Mouse (Mus musculus): ENCODE measurements at regions not wholly inside any gene's neighbourhood (a gene's known extent, or its start where the extent isn't known, plus 50 kb on each side); places are given as distances from the start of the nearest gene placed in this dataset.

DNA sequence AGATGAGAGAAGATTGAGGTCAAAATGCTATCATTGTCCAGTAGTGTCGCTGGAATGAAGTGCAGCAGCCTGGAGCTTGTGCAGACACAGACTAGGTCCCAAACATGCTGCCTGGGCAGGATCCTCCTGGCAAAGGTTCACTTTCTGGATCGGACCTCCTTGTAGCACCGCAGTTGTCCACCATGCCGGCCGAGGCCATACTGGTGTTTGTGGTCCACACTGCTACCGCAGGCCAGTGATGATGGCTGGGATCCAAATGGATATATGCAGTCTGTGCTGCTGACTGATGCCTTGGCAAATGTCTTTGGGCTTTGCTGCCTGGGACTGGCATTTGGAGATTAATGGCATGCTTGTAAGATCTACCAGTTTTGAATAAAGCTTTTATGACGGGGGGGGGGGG lies 174.5 kb upstream of the Tas2r134 start:
- in situ Hi-C loops (cut with MboI, MseI) = no loop called here

DNA sequence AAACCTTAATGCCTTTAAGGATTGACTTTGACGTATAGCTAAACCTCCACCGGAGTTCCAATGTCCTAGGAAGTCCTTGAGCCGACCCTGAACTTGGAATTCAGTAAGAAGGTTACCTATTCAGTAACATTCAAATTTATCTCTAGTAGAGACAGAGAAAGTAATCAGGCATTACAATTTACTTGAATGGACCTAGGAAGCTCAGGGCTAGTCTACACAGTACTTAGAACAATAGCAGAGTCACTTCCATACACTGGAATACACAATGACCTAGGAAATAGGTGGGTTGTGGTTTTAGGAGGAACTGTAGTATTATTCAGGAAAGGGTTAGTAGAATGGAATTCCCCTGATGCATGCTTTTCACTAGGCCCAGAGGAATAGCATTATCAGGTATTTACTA lies 179.2 kb upstream of the Tas2r134 start:
- in situ Hi-C loops (cut with MboI, MseI) = no loop called here

DNA sequence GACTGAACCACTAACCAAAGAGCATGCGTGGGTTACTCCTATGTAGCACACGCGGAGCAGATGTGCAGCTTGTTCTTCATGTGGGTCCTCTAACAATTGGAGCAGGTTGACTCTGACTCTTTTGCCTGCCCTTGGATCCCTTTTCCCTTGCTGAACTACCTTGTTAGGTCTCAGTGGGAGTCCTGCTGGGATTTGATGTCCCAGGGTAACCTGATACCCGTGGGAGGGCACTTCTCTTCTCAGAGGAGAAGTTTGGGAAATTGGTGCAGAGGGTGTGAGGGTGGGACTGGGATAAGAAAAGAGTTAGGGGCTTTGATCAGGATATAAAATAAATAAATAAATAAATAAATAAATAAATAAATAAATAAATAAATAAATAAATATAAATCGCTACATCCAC lies 179.7 kb upstream of the Tas2r134 start:
- in situ Hi-C loops (cut with MboI, MseI) = no loop called here

DNA sequence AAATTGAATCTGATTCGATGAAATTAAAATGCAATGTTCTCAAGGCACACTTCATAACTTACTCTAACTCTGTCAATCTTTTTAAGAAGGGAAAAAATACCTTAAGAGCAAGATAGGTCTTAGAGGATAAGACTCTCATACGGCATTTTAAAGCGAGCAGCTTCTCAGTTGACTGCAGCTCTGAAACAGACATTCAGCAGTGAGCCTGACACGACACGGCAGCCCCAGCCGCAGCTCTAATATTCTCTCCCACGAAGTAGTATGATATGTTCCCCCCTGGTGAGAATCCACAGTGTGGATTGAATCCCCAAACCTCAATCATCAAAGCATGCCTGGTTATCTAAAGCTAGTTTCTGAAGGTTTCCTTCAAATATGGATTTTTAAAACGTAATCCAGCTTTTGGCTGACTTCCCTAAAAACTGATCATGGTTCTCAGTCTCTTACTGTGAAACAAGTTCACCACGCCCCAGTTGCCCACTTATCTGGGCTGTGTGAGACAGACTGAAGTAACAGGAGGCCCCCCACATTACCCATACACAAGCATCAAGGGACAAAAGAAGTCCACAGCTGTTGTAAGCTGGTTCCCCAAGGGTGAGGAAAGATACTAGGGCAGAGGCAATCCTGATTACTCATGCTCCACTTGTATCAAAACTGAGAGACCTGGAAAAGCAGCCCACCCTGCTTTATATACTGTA lies 182.8 kb upstream of the Tas2r134 start:
- in situ Hi-C loops (cut with MboI, MseI) = no loop called here

DNA sequence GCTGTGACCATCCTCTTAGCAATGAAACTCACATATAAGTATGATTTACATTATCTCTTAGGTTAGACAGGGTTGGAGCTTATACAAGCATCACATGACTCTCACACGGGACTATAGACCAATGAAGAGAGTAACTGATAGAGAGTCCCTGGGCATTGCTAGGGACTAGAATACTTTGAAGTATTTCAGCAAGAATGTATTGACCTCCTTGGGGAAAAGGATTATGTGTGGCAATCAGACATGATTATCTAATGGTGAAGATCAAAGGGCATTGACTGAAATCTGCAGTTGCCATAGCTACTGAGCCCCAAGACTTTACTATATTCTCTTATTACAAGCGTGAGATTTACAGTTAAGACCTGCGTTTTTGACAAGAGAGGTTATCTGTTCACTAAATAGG lies 183.4 kb upstream of the Tas2r134 start:
- in situ Hi-C loops (cut with MboI, MseI) = no loop called here

DNA sequence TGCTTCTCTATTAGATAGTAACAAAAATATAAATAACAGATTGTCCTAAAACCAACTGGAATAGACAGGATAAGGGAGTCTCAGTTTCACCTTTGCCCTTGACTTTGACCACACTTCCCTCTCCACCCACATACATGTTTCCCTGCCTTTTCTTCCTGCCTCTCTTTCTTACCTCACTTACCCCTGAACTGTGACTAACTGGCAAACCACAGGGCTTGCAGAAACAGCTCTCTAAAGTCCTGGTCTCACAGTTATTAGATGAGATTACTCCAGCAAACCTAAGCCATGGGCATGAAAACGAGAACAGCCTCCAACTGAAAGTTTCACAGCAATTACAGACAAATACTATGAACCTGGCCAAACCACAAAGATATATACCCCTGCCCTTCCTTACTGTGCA lies 188.3 kb upstream of the Tas2r134 start:
- in situ Hi-C loops (cut with MboI, MseI) = no loop called here

DNA sequence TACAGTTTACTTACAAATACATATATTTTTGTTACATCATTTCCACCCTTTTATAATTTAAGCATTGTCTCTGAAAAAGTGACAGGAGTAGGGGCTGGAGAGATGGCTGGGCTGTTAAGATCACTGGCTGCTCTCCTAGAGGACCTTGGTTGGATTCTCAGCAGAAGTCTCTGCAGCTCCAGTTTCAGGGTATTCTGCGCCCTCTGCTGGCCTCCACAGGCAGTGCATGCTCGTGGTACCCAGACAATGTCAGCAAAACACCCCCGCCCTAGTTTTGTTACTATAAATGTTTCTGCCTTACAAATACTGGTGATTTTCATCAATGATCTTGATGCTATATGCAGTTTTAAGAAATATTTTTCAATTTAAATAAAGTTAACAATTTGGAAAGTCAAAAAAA lies 190.7 kb upstream of the Tas2r134 start:
- in situ Hi-C loops (cut with MboI, MseI) = no loop called here

DNA sequence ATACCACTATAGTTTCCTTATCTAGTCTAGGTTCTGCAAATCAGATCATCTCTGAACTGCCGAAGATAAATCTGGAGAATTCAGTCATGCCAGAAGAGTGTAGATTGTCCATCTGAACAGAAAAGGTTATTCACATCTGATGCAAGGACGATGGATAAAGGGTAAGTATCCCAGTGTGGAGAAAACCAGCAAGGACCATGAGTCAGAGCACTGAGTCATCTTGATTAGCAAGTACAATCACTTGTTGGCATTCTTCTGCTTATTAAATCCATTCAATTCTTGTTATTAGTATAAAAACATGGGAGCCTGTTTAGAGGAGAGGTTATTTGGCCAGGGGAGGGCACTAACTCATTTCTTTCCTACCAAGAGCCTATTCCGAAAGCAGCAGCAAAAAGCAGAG lies 195.7 kb upstream of the Tas2r134 start:
- in situ Hi-C loops (cut with MboI, MseI) = no loop called here

DNA sequence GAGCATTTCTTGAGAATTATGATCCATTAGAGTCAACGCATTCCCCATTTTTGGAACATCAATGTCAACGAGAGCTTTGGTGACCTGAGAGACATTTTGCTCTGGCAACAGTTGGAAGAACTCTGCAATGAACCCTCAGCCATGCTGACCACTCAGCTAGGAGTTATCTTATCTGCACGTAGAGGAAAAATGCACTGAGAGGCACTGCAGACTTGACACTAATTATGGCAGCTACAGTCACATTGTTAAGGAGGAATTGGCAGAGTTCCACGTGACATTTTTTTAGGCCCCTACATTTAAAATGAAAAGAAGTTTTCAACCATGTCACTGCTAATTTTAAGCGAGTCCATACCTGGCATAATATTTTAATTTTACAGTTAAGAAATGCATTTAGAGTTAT lies 197.6 kb upstream of the Tas2r134 start:
- in situ Hi-C loops (cut with MboI, MseI) = no loop called here

DNA sequence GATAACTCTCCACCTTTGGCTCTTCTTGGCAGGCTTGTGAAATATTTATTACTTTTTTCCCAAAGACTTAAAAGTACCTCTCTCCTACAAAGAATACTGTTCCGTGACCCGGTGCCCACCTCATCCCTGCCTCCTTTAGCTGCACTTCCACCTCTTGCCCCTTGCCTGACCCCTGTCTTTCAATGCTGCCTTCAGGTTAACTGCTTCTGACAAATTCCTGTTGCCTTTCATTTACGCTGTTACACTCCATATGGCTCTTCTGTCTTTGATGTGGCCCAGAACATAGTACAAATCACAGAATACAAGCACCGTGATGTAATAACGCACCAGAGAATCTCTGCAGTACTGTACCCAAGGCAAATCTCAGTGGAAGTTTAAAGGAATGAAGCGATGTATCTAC lies 204.9 kb upstream of the Tas2r134 start:
- in situ Hi-C loops (cut with MboI, MseI) = loop anchor here (25.0 kb wide), 1 partner anchor 1860 kb away; no protein-coding TSS in a partner anchor

DNA sequence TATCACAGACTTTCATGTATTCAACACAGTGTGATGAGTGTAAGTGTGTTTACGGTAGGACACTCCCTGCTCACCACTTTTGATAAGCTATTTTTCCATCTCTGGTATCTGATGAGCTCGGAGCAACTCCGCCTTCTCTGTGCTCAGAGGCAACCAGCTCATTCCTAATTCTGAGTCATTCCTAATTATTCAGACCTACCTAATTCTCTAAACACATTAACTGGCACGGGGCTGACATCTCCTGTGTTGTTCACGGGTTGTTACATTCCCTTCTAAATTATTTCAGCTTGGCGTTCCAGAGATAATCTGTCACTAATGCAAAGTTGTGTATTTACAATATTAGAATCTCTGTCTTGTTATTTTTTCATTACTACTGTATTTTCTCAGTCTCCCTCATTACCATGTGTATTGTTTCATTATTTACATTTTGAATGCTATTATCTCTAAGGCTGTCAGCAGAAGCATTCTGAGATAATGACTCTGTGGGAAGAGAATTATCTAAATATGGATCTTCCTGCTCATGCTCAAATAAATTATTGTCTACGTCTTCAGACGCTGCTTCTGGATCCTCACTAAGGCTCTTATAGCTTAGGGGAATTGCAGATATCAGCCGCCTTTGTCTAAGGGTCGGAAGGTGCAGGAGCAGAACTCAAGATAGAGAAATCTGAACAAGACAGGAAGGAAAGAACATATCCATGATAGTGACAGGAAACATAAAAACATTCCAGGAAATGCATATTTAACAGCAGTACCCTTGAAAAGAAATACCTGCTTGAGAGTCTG lies 209.2 kb upstream of the Tas2r134 start:
- in situ Hi-C loops (cut with MboI, MseI) = loop anchor here (25.0 kb wide), 1 partner anchor 1856 kb away; no protein-coding TSS in a partner anchor

DNA sequence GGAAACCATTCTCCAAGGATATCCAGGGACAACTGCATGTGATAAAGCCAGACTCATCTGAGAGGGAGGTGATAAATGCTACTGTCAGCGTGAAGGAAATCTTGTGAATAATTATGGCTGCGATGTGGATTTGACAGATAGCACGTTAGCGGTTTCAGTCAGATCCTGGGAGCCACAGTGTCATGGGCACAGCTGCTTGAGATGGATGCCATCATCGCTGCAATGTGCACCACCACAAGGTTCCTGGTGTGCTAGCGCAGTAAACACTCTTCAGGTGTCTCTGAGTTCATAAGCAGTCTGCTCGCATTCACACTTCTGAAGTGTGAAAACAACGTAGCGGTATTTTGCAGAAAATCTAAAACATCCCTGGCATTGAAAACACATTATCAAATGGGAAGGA lies 238.9 kb upstream of the Tas2r134 start:
- in situ Hi-C loops (cut with MboI, MseI) = no loop called here

DNA sequence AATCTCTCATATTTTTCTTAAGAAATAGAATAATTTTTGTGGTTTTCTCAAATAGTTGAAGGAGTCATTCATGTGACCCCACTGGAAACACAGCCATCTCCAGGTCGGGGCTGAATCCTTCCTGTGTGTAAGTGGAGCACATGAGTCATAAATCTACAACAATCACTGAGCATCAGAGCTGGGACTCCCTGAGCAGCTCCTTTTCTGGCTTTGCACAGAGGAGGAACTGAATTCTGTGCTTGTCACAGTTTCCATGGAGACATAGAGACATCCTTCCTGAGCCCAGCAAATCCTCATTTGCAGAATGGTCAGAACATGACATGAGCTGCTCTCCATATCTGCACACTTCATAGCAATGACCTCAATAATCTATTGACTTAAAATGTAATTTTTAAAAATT lies 238.2 kb upstream of the Rnd3 start:
- in situ Hi-C loops (cut with MboI, MseI) = no loop called here

DNA sequence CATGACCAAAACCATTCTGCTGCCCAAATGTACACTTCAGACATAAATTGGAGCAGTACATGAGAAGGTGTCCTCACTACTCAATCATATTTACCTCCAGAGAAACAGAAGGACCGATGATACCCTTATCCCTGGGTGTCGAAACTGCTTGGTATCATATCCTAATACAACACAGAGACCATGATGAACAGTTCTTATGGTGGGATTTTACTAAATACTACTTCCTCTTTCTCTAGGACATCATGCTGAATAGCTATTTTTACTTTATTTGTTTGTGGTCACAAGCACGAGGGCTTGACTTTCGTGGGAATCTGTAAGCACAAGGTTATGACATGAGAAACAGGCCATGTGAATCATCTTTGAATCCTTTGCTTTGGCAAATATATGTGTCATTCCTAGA lies 227.7 kb upstream of the Rnd3 start:
- in situ Hi-C loops (cut with MboI, MseI) = no loop called here

DNA sequence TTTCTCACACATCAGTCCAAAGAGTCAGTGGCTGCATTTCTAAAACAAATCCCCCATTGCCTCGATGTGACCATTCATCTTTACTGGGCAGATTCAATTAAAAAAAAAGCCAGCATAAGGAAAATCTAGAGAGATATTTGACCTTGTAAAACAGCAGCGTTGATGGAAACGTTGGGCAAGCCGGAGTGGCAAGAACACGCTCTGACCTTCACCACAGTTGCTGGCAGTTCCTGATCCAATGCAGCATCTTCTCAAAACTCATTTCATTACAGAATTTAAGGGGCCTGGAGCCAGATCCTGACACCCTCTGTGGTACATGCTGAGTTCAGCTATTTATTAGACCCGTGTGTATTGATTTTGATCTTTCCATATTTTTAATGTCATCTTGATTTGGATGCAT lies 225.7 kb upstream of the Rnd3 start:
- in situ Hi-C loops (cut with MboI, MseI) = no loop called here

DNA sequence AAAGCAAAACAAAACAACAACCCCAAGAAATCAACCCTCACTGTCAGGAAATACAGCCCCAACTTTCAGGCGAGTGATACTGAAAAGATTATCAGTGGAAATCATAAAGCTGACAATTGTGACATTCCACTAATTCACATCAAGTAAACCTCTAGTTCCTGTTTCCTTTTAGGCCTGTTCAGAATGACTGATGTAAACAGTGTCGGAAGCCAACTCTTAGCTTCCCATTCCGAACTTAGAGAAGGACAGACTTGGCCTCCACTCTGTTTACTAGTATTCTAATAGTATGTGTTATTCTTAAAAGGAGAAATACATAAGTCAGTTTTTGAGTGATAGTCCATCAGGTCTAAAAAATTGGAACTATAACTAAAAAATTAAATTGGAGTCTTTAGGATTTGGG lies 223.9 kb upstream of the Rnd3 start:
- in situ Hi-C loops (cut with MboI, MseI) = no loop called here

DNA sequence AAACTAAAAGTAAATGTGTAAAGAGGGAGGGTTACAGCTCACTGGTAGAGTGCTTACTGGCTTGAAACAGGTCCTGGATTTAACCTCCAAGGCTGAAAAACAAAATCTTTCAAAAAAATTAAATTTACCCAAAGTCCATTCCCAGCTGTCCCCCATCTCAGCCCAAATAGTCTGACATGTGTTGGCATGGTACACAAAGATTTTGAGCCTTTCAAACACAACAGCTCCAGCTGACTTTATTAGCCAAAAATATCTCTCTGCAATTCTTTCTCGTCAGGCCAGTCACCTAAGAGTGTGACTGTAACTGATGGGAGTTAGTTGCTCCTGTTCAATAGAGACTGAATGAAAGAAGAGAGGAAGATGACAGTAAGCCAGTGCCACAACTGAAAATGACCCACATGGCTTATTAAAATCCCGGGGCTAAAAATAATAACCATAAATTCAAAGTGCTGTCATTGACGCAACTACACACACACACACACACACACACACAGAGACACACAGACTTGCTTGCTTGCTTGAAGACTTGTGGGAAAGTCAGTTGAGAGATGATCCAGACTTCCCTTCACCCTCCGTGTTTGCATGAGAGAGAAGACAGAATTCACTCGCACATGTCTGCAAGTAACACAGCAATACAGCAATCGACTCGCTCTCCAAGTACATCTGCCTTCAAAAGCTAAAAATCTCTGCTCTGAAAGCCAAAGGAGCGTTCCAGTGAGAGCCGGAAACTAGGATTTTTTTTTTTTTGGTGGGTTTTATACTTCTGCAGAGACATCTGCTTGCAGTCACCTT lies 214.1 kb upstream of the Rnd3 start:
- in situ Hi-C loops (cut with MboI, MseI) = no loop called here

DNA sequence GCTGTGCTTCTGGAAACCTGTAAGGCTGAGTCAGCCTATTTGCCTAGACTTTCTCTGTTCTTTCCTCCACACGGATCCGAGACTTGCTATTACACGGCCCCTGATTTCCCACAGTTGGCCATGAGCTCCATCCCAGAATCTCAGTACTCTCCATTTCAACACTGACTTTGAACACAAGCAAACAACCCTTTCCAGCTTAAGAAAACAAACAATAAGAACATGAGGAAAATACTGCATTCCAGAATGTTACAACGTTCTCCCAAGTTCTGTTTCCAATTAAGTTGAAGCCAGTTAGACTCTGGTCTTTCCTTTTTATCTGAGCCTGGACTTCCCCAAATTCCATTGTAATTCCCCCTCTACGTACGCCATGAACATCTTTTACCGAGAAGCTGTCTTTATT lies 206.4 kb upstream of the Rnd3 start:
- in situ Hi-C loops (cut with MboI, MseI) = no loop called here

DNA sequence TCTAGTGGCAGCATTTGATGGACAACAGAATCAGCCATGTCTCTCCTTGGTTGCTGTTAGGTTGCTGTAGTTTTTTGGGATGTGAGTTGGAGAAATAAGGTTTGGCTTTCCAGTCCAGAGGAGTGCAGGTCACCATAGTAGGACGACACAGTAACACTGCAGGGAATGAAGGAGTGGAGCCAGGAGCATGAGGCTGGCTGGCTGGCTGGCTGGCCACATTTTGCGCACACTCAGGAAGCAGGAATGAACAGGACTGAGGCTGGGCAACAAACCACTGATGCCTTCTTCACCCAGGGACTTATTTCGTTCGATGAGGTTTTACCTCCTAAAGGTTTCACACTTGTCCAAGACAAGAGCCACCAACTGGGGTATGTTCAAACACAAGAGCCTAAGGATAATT lies 205.9 kb upstream of the Rnd3 start:
- in situ Hi-C loops (cut with MboI, MseI) = no loop called here

DNA sequence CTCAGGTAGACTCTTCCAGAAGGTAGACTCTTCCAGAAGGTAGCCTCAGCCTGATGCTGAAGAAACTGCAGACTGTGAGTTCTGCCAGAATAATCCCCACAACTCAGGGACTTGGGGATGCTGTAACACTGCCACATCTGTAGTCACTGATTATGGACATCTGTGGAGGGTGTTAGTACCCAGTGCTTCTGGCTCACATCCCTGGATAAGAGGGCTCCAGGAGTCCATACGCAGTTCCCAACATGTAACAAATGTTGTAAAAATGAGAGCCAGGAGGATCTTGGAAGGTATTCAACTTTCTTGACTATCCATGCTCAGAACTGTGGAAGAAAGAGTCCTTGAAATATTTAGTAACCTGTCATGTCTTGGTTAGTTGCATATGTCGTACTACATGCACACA lies 200.7 kb upstream of the Rnd3 start:
- in situ Hi-C loops (cut with MboI, MseI) = no loop called here

DNA sequence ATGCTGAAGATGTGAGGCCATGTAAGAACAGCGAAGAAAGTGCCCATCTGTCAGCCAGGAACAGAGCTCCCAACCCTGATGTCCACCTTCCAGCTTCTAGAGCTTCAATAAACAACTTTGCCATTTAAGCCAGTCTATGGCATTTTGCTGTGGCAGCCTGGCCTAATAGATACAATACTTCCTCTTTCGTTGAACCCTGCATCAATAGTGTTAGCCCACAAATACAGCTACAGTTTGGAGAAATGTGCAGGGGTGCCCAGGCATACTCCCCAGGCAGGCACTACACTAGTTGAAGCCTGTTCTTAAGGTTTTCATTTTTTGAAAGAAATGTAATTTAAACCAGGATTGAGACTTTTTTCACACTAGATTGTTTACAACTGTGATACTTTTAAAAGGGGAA lies 199.9 kb upstream of the Rnd3 start:
- in situ Hi-C loops (cut with MboI, MseI) = no loop called here

DNA sequence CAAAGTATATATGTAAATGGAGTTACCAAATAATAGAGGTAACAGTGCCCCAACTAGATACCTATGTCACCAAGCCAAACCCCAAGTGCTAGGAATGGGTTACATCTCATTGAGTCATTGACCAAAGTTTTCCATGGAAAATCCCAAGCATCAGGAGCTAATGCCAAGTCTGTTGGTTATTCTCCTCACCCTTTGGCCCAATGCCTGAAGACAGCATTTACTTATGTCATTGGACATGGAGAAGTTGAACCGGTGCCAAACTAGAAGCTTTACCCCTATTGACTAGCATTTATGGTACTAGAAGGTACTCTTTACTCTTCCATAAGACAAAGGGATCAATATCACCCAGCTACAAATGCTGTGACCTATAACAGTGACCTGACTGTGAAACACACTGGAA lies 198.2 kb upstream of the Rnd3 start:
- in situ Hi-C loops (cut with MboI, MseI) = no loop called here

DNA sequence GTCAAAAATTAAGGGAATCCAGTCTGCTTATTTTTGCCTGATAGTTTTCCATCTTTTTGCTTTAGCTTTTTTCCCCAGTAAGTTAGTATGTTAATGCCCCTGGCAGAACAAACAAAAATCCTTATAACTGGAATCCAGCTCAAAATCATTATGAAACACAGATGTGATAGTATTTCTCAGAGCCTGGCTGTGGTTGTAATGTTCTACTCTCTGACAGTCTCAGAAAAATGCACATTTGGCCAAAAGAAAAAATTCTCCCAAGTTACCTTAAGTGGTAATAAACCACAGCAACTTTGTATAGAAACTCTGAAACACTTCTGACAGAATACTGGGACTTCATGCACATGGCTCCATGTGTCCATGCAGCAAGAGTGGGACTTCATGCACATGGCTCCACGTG lies 193.5 kb upstream of the Rnd3 start:
- in situ Hi-C loops (cut with MboI, MseI) = no loop called here
